Mouse (Mus musculus): Measurements from ENCODE around the gene Chrd. TPM values are rescaled to one million over a fixed set of nuclear protein-coding genes. Genes with fewer than 3 reads are reported as not detected.

Chrd gene
- polyA plus RNA-seq, 1 experiment = 3.6 TPM

DNA sequence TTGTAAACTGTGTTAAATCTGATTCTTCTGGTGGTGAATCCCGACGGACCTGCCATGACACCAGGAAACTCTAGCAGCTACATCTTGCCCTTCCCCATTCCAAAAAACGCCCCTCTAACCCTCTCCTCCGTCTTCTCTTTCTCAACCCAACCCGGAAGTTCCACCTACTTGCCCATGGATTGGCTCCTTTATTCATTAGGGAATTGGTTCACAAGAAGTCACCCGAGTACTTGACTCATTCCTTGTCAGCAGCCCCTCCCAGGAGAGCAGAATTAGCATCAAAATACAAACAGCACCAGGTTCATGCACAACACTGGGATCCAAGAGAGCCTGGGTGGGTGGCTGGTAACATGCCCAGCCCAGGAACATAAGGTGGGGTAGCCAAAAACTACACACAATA lies 58.9 kb downstream of the Chrd start:
- H3K4me3 ChIP-seq (ENCODE audit: control insufficient read depth, insufficient read depth, low read length) = no peak overlapping the region
- H3K4me1 ChIP-seq (replicated peaks; ENCODE audit: control insufficient read depth, insufficient read depth, low read length) = no peaks in the 10 kb centered on the region
- 80% methylated on average over 6 of the region's 6 CpGs for WGBS
- no peak for DNase-seq
- no peaks in the 10 kb centered on the region for H3K36me3 ChIP-seq (ENCODE audit: control insufficient read depth, insufficient read depth, low read length)
- no peak for TF ChIP-seq POLR2A (IDR thresholded peaks at IDR 0.05; ENCODE audit: control insufficient read depth, extremely low read depth, insufficient read depth, low read length, poor library complexity)
- no peak for TF ChIP-seq CTCF (IDR thresholded peaks at IDR 0.05; ENCODE audit: borderline replicate concordance, control insufficient read depth, extremely low read depth, insufficient read depth, low read length, poor library complexity)
- H3K27me3 ChIP-seq (ENCODE audit: control insufficient read depth, insufficient read depth, low read length) = no peaks in the 10 kb centered on the region
- no peak overlapping the region for H3K27ac ChIP-seq (ENCODE audit: control insufficient read depth, insufficient read depth, low read length)

Other genes with a start within 250 kb of the Chrd start
- 40.7 and 44.7 TPM in 2 replicates for gene Eif2b5, start 234.3 kb upstream of the Chrd start, polyA plus RNA-seq (2012; rRNA removed)
- gene Dvl3, start 216.1 kb upstream of the Chrd start, polyA plus RNA-seq (2012; rRNA removed) = 42.7 and 49.5 TPM in 2 replicates
- gene Ap2m1, start 197.6 kb upstream of the Chrd start, polyA plus RNA-seq (2012; rRNA removed) = 512 and 578 TPM in 2 replicates
- 60.9 and 70.8 TPM in 2 replicates for gene Abcf3, start 184.6 kb upstream of the Chrd start, polyA plus RNA-seq (2012; rRNA removed)
- gene Vwa5b2, start 143.7 kb upstream of the Chrd start, polyA plus RNA-seq (2012; rRNA removed) = 0.03 and 0.15 TPM in 2 replicates
- gene Eef1akmt4, start 121.5 kb upstream of the Chrd start, polyA plus RNA-seq (2012; rRNA removed) = 21.3 and 24.0 TPM in 2 replicates
- not detected in 2 replicates for gene Gm49333, start 121.5 kb upstream of the Chrd start, polyA plus RNA-seq (2012; rRNA removed)
- 35.0 and 35.4 TPM in 2 replicates for gene Alg3, start 121.4 kb upstream of the Chrd start, polyA plus RNA-seq (2012; rRNA removed)
- 3.5 TPM in 2 replicates for gene Camk2n2, start 111.8 kb upstream of the Chrd start, polyA plus RNA-seq (2012; rRNA removed)
- 0.32 and 0.42 TPM in 2 replicates for gene Ece2, start 103.3 kb upstream of the Chrd start, polyA plus RNA-seq (2012; rRNA removed)
- 101 and 104 TPM in 2 replicates for gene Psmd2, start 81.5 kb upstream of the Chrd start, polyA plus RNA-seq (2012; rRNA removed)
- gene Eif4g1, start 64.8 kb upstream of the Chrd start, polyA plus RNA-seq (2012; rRNA removed) = 618 and 639 TPM in 2 replicates
- gene Fam131a, start 39.9 kb upstream of the Chrd start, polyA plus RNA-seq (2012; rRNA removed) = 6.9 and 8.9 TPM in 2 replicates
- 24.7 and 32.9 TPM in 2 replicates for gene Polr2h, start 15.5 kb upstream of the Chrd start, polyA plus RNA-seq (2012; rRNA removed)
- 40.5 and 42.1 TPM in 2 replicates for gene Clcn2, start 15.4 kb upstream of the Chrd start, polyA plus RNA-seq (2012; rRNA removed)
- gene Thpo, start 1.4 kb downstream of the Chrd start, polyA plus RNA-seq (2012; rRNA removed) = 0.69 and 1.0 TPM in 2 replicates